Mouse (Mus musculus) ES-E14 (cell line): ENCODE data around the gene Mapk8ip1. TPM values are rescaled to one million over a fixed set of nuclear protein-coding genes. Genes with fewer than 3 reads are reported as not detected.

Experiments
- DNase-seq: peaks from one replicate; pipeline ENCODE4 v3.0.0-alpha.2; 2013; ENCODE audit warnings: low read depth, low spot score
- H3K27ac ChIP-seq: 2 replicates; pipeline ENCODE4 v1.5.1; 2012; ENCODE audit warnings: low read depth, mild to moderate bottlenecking, low read length, moderate library complexity, mixed read lengths; ENCODE audit not compliant: poor library complexity, insufficient read depth, severe bottlenecking
- H3K36me3 ChIP-seq: 2 replicates; pipeline ENCODE4 v1.6.1; 2012; ENCODE audit warnings: mild to moderate bottlenecking, low read length, moderate library complexity, mixed read lengths; ENCODE audit not compliant: control insufficient read depth, poor library complexity, insufficient read depth, severe bottlenecking
- H3K4me1 ChIP-seq, 2 experiments: fragments of 150-350 bp in 1 of 2; sonication (generic) in 1 of 2; 2 replicates each; pipeline ENCODE4 v1.6.1; 2012; ENCODE audit warnings: low read length in 2 of 2, mild to moderate bottlenecking in 1 of 2, mixed read lengths in 1 of 2; ENCODE audit not compliant: control insufficient read depth in 2 of 2, insufficient read depth in 2 of 2, poor library complexity in 1 of 2
- H3K4me3 ChIP-seq, 2 experiments: fragments of 150-350 bp in 1 of 2; sonication (generic) in 1 of 2; 2 replicates each; pipeline ENCODE4 v1.5.1; 2012; ENCODE audit warnings: low read length in 2 of 2, low read depth in 1 of 2, mild to moderate bottlenecking in 1 of 2, mixed read lengths in 1 of 2; ENCODE audit not compliant: insufficient read depth in 1 of 2, poor library complexity in 1 of 2, severe bottlenecking in 1 of 2
- H3K9ac ChIP-seq: 2 replicates; pipeline ENCODE4 v1.6.1; 2012; ENCODE audit warnings: low read depth, mild to moderate bottlenecking, low read length, mixed read lengths; ENCODE audit not compliant: poor library complexity, insufficient read depth, severe bottlenecking
- H3K9me3 ChIP-seq: fragments of 150-350 bp; sonication (generic); 2 replicates; pipeline ENCODE4 v1.6.1; 2012; ENCODE audit warnings: low read depth, mild to moderate bottlenecking, low read length; ENCODE audit not compliant: control insufficient read depth, insufficient read depth
- CHD2 ChIP-seq: IDR thresholded peaks from 2 replicates; pipeline ENCODE4 v1.6.1; 2014; ENCODE audit warnings: mild to moderate bottlenecking, low read depth, low read length, inconsistent platforms
- HCFC1 ChIP-seq: IDR thresholded peaks from 2 replicates; pipeline ENCODE4 v1.6.1; 2012; ENCODE audit warnings: low read length, inconsistent platforms, borderline replicate concordance; ENCODE audit not compliant: insufficient read depth
- MAFK ChIP-seq: IDR thresholded peaks from 2 replicates; pipeline ENCODE4 v1.6.1; 2014; ENCODE audit warnings: mild to moderate bottlenecking, low read depth, low read length, inconsistent platforms; ENCODE audit not compliant: insufficient read depth
- ZC3H11A ChIP-seq: IDR thresholded peaks from 2 replicates; pipeline ENCODE4 v1.6.1; 2012; ENCODE audit warnings: low read depth, mild to moderate bottlenecking, inconsistent platforms, low read length, borderline replicate concordance
- ZNF384 ChIP-seq: IDR thresholded peaks from 2 replicates; pipeline ENCODE4 v1.6.1; 2012; ENCODE audit warnings: low read depth, low read length, inconsistent platforms
- in situ Hi-C, 2 experiments: fragments of 600-800 bp; cut with MboI; formaldehyde crosslinking; loops; one replicate each; pipeline ENCODE4 v1.15.1; 2025; ENCODE audit warnings: low sequenced_read_pairs in 2 of 2, inconsistent platforms in 1 of 2; ENCODE audit not compliant: unreplicated experiment in 2 of 2
- total RNA-seq: library from RNA; depleted of rRNA; stranded (reverse); fragments of 300-350 nt; gene quantifications from 2 replicates; pipeline ENCODE4 v1.2.3, GENCODE M21; 2012

The Mapk8ip1 gene
- total RNA-seq, 1 experiment, result 11.6 TPM

DNA sequence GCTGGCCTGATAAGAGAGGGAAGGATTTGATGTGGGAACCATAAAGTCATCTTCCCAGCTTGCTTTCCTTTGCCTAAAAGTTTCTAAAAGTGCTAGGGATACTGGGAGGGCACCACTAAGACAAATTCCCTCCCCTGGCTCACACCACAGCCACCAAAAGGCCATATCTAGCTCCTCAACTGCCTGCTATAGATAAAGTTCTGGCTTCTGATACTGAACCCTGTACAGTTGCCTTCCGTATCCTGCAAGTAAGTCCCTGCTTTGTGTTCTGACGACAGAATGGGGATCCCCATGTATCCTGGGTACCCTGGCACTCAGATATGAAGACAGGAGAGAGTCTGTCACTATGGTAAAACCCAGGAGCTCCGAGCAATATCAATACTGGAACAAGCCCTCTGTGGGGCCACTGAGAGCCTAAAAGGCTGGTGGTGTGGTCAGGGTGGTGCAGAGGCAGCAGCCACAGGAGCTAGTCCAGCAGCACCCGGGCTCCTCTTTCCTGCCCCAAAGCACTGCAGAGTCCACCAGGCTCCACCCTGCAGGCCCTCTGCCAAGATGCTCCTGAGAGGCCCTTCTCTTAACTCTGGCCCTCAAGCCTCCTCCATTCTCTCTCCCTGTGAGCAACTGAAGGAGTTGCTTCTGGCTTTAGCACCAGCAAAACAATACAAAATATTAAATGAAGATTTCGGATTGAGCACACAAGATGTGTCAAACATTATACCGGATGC lies 10.7 kb downstream of the Mapk8ip1 start:
- in situ Hi-C loops, result no loop called here
- no peaks in the 10 kb centered on the region for H3K9me3 ChIP-seq
- H3K36me3 ChIP-seq, result peaks cover 16% of the 10 kb centered on the region; the same call in 1 of the 2 replicates
- peaks cover 2 to 11% of the 10 kb centered on the region in 2 experiments; a peak in 1 of 4 replicates for H3K4me1 ChIP-seq
- H3K27ac ChIP-seq, result no peak overlapping the region
- H3K4me3 ChIP-seq, result no peak overlapping the region
- TF ChIP-seq ZNF384 (no peak), HCFC1 (no peak), CHD2 (no peak), MAFK (no peak), ZC3H11A (no peak)
- DNase-seq, result no peak
- no peak overlapping the region for H3K9ac ChIP-seq

DNA sequence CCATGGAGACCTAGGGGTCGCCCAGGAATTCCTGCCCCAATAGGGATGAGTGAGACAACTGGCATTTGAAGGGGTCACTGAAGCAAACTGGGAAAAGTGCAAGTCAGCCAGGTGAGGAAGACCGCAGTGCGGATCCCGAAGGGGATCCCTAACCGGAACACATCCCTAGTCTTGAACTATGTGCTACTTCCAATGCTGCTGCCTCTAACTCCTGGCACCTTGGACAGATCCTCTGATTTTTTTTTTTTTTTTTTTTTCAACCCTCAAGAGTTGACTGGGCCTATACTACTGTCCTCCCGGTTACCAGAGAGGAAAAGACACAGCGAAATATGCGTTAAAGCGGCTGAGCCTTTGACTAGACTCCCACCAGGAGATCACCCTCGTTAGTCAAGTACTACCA lies 11.4 kb downstream of the Mapk8ip1 start:
- Histone ChIP-seq H3K27ac (peak overlapping the region; percentile 66; the same call in 1 of the 2 replicates), H3K9me3 (no peaks in the 10 kb centered on the region), H3K4me3 (peak overlapping the region in 1 of 2 experiments; percentile 76; a peak in 1 of 4 replicates), H3K4me1 (peaks cover 2 to 14% of the 10 kb centered on the region in 2 experiments; a peak in 1 of 4 replicates), H3K36me3 (peaks cover 20% of the 10 kb centered on the region; the same call in 1 of the 2 replicates), H3K9ac (no peak overlapping the region)
- in situ Hi-C loops, result no loop called here
- TF ChIP-seq CHD2 (no peak), MAFK (peak; percentile 69), HCFC1 (no peak), ZNF384 (peak; percentile 100), ZC3H11A (no peak)
- no peak for DNase-seq

DNA sequence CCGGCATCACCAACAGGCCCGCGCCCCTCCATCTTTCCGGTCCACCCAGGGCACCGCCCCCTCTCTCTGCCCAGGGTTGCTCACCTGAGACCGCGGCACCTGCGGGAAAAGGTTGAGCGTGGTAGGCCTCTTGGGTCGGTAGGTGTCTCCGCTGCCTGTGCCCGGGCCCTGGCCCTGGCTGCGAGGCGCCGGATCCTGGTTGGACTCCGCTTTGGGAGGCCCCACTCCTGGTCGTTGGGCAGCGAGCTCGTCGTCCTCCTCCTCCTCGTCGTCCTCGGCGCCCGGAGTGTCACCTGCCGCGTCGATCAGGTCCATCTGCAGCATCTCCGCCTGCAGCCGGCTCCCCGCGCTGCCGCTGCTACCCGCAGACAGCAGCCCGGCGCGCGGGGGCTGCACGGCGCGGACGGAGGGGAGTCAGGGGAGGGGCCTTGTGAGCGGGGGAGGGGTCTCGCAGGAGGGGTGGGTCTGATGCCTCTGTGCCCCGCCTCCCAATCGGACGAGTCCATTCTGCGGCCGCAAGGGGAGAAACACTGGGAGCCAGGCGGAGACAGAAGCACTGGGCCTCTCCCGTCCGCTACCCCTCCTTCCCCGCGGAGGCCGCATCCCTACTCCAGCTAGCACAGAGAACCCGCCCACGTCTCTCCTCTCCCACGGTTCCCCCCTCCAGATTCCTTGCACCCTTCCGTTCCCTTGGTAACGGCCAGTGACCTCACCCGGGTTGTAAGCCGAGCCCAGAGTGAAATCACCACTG lies 12.0 kb downstream of the Mapk8ip1 start:
- in situ Hi-C loops, result no loop called here

DNA sequence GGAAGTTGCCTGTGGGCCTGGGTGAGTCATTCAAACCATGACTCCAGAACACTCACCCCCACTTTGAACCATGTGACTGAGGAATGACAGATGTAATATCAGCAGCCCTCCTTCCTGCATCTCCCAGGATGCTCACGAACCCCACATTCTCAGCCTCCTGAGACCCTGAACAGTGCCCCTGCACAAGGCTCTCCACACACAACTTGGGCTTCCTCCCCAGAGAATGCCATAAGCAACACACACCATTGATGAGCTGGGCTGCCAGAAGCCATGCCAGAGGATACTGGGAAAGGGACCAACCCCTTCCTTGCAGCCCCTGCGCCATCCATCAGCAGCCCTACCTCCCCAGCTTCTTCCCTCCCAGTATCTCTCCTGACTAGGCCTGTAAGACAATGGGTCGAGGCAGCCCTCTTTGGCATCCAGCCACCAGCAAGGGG lies 13.0 kb downstream of the Mapk8ip1 start:
- in situ Hi-C loops, result no loop called here
- H3K9ac ChIP-seq, result no peak overlapping the region
- peaks cover 22% of the 10 kb centered on the region; the same call in 1 of the 2 replicates for H3K36me3 ChIP-seq
- TF ChIP-seq HCFC1 (no peak), CHD2 (no peak), MAFK (no peak), ZNF384 (no peak), ZC3H11A (no peak)
- no peak overlapping the region for H3K4me3 ChIP-seq
- H3K9me3 ChIP-seq, result no peaks in the 10 kb centered on the region
- DNase-seq, result no peak
- H3K4me1 ChIP-seq, result peaks cover 2 to 14% of the 10 kb centered on the region in 2 experiments; a peak in 1 of 4 replicates
- no peak overlapping the region for H3K27ac ChIP-seq

More for the DNA sequence above, 12.0 kb downstream of the Mapk8ip1 start:
- peak overlapping the region; percentile 66; the same call in 1 of the 2 replicates for H3K27ac ChIP-seq
- TF ChIP-seq HCFC1, result 0 out of 2 replicates have a peak, but pooled peaks have one; percentile 48
- TF ChIP-seq ZC3H11A, result no peak
- peak overlapping the region; percentile 10 to 76 for H3K4me3 ChIP-seq
- peak; percentile 95 for DNase-seq
- peaks cover 20% of the 10 kb centered on the region; the same call in 1 of the 2 replicates for H3K36me3 ChIP-seq
- H3K9me3 ChIP-seq, result no peaks in the 10 kb centered on the region
- peaks cover 2 to 14% of the 10 kb centered on the region in 2 experiments; a peak in 1 of 4 replicates for H3K4me1 ChIP-seq
- peak overlapping the region; percentile 63 for H3K9ac ChIP-seq
